Mouse (Mus musculus) cerebellum, adult 9-11 months (tissue): ENCODE measurements at regions not wholly inside any gene's neighbourhood (a gene's known extent, or its start where the extent isn't known, plus 50 kb on each side); places are given as distances from the start of the nearest gene placed in this dataset.

Source experiments
- DNase-seq: peaks from one replicate; pipeline ENCODE4 v3.0.0; 2022

GRCm38 (mm10) chr7:68945886-68946863 lies 197.1 kb upstream of the Arrdc4 start:
- DNase-seq, result no peak

GRCm38 (mm10) chr7:68930627-68931334 lies 181.7 kb upstream of the Arrdc4 start:
- DNase-seq, result no peak

- no peak for DNase-seq
Observed at GRCm38 (mm10) chr7:68929669-68930068, 180.6 kb upstream of the Arrdc4 start.

- no peak for DNase-seq
Observed at GRCm38 (mm10) chr7:68925640-68926039, 176.6 kb upstream of the Arrdc4 start.

- no peak for DNase-seq
Observed at GRCm38 (mm10) chr7:68918632-68919435, 169.8 kb upstream of the Arrdc4 start.

GRCm38 (mm10) chr7:68917876-68918200 lies 168.8 kb upstream of the Arrdc4 start:
- no peak for DNase-seq

GRCm38 (mm10) chr7:68917137-68917875 lies 168.3 kb upstream of the Arrdc4 start:
- no peak for DNase-seq

- peak; percentile 70 for DNase-seq
Observed at GRCm38 (mm10) chr7:68915976-68916375, 166.9 kb upstream of the Arrdc4 start.

- peak; percentile 52 for DNase-seq
Observed at GRCm38 (mm10) chr7:68914344-68914743, 165.3 kb upstream of the Arrdc4 start.

GRCm38 (mm10) chr7:68911989-68912655 lies 163.1 kb upstream of the Arrdc4 start:
- DNase-seq, result no peak

GRCm38 (mm10) chr7:68911562-68911961 lies 162.5 kb upstream of the Arrdc4 start:
- no peak for DNase-seq

GRCm38 (mm10) chr7:68909694-68910093 lies 160.7 kb upstream of the Arrdc4 start:
- DNase-seq, result no peak

GRCm38 (mm10) chr7:68908401-68908834 lies 159.4 kb upstream of the Arrdc4 start:
- no peak for DNase-seq

- no peak for DNase-seq
Observed at GRCm38 (mm10) chr7:68907867-68908266, 158.8 kb upstream of the Arrdc4 start.

GRCm38 (mm10) chr7:68906771-68907395 lies 157.8 kb upstream of the Arrdc4 start:
- DNase-seq, result no peak

GRCm38 (mm10) chr7:68905793-68906192 lies 156.8 kb upstream of the Arrdc4 start:
- DNase-seq, result no peak

- no peak for DNase-seq
Observed at GRCm38 (mm10) chr7:68886173-68886572, 137.1 kb upstream of the Arrdc4 start.

GRCm38 (mm10) chr7:68873008-68873407 lies 124.0 kb upstream of the Arrdc4 start:
- no peak for DNase-seq

- no peak for DNase-seq
Observed at GRCm38 (mm10) chr7:68864322-68865031, 115.4 kb upstream of the Arrdc4 start.

- no peak for DNase-seq
Observed at GRCm38 (mm10) chr7:68858471-68859210, 109.6 kb upstream of the Arrdc4 start.
